Mouse (Mus musculus) frontal cortex, adult (tissue): ENCODE results near the gene Tmem259.

Experiments used
- ATAC-seq: cut with Nextera tagmentation; 2 replicates; pipeline ENCODE4 v1.9.2; 2017; ENCODE audit warnings: mild to moderate bottlenecking, moderate library complexity, mixed read lengths; ENCODE audit not compliant: low TSS enrichment

Tmem259 gene

GRCm38 (mm10) chr10:79987771-79988505 lies 3.8 kb upstream of the Tmem259 start:
- ATAC-seq = no peak

GRCm38 (mm10) chr10:79986963-79987362 lies 2.8 kb upstream of the Tmem259 start:
- no peak for ATAC-seq

GRCm38 (mm10) chr10:79986232-79986878 lies 2.2 kb upstream of the Tmem259 start:
- no peak for ATAC-seq

- peak; percentile 25; the same call in 1 of the 2 replicates for ATAC-seq
These were observed 1.5 kb upstream of the Tmem259 start for GRCm38 (mm10) chr10:79985334-79986231.

GRCm38 (mm10) chr10:79984871-79985270 lies 741 bp upstream of the Tmem259 start:
- peak; percentile 79 for ATAC-seq

GRCm38 (mm10) chr10:79983670-79984069 lies 460 bp downstream of the Tmem259 start:
- no peak for ATAC-seq

- no peak for ATAC-seq
These were observed 925 bp downstream of the Tmem259 start for GRCm38 (mm10) chr10:79983205-79983604.

GRCm38 (mm10) chr10:79979401-79980155 lies 4.6 kb downstream of the Tmem259 start:
- no peak for ATAC-seq

GRCm38 (mm10) chr10:79978061-79978460 lies 6.1 kb downstream of the Tmem259 start:
- ATAC-seq = no peak

- ATAC-seq = no peak
These were observed 6.8 kb downstream of the Tmem259 start for GRCm38 (mm10) chr10:79977324-79977723.

GRCm38 (mm10) chr10:79976722-79977107 lies 7.4 kb downstream of the Tmem259 start:
- no peak for ATAC-seq

- ATAC-seq = no peak
These were observed 7.9 kb downstream of the Tmem259 start for GRCm38 (mm10) chr10:79976071-79976721.

- no peak for ATAC-seq
These were observed 9.5 kb downstream of the Tmem259 start for GRCm38 (mm10) chr10:79974668-79975067.

GRCm38 (mm10) chr10:79974087-79974486 lies 10.0 kb downstream of the Tmem259 start:
- no peak for ATAC-seq

GRCm38 (mm10) chr10:79972831-79973230 lies 11.3 kb downstream of the Tmem259 start:
- no peak for ATAC-seq

- ATAC-seq = no peak
These were observed 13.0 kb downstream of the Tmem259 start for GRCm38 (mm10) chr10:79971183-79971497.

- no peak; the same call in 1 of the 2 replicates for ATAC-seq
These were observed 13.5 kb downstream of the Tmem259 start, which contains the start of gene Grin3b for GRCm38 (mm10) chr10:79970415-79971182. Gene Grin3b, plus strand, starts transcription at chr10:79970715.

GRCm38 (mm10) chr10:79969124-79969568 lies 15.0 kb downstream of the Tmem259 start:
- no peak; the same call in 1 of the 2 replicates for ATAC-seq

- ATAC-seq = no peak
These were observed 15.9 kb downstream of the Tmem259 start for GRCm38 (mm10) chr10:79968181-79968580.

- no peak for ATAC-seq
These were observed 17.2 kb downstream of the Tmem259 start for GRCm38 (mm10) chr10:79966886-79967400.
